Mouse (Mus musculus) frontal cortex, postnatal 25 days (tissue): ENCODE results near the gene Cdh3.
"Not testable (repeated sequence)": the region's sequence is repeated elsewhere in the genome, so short reads cannot be mapped to it uniquely, and the experiment has no call there.

Experiments used
- DNase-seq, 2 experiments: peaks; one replicate each; pipeline ENCODE4 v3.0.0; 2022; ENCODE audit warnings: low spot score in 2 of 2

Gene Cdh3

GRCm38 (mm10) chr8:106571551-106572172 is 61.0 kb downstream of the Cdh3 start:
- no peak for DNase-seq

- not testable (repeated sequence) for DNase-seq
These were observed 61.5 kb downstream of the Cdh3 start for GRCm38 (mm10) chr8:106572175-106572574.

- DNase-seq, result not testable (repeated sequence)
These were observed 62.5 kb downstream of the Cdh3 start, which contains the start of gene Gm10073 for GRCm38 (mm10) chr8:106573168-106573567. TSS of gene Gm10073 (minus strand) at chr8:106573461.

- no peak for DNase-seq
These were observed 63.6 kb downstream of the Cdh3 start for GRCm38 (mm10) chr8:106574283-106574682.

- DNase-seq, result no peak
These were observed 66.3 kb downstream of the Cdh3 start for GRCm38 (mm10) chr8:106576849-106577555.

GRCm38 (mm10) chr8:106579510-106579909 is 68.8 kb downstream of the Cdh3 start:
- no peak for DNase-seq

- DNase-seq, result no peak
These were observed 70.8 kb downstream of the Cdh3 start for GRCm38 (mm10) chr8:106581344-106582088.

GRCm38 (mm10) chr8:106584942-106585670 is 74.4 kb downstream of the Cdh3 start:
- no peak for DNase-seq

- no peak for DNase-seq
These were observed 75.0 kb downstream of the Cdh3 start for GRCm38 (mm10) chr8:106585671-106586037.

- DNase-seq, result no peak
These were observed 76.2 kb downstream of the Cdh3 start for GRCm38 (mm10) chr8:106586896-106587295.

GRCm38 (mm10) chr8:106588443-106589431 is 78.0 kb downstream of the Cdh3 start:
- no peak for DNase-seq

GRCm38 (mm10) chr8:106592458-106592857 is 81.8 kb downstream of the Cdh3 start:
- DNase-seq, result no peak

- not testable (repeated sequence) for DNase-seq
These were observed 84.9 kb downstream of the Cdh3 start for GRCm38 (mm10) chr8:106595623-106596022.

GRCm38 (mm10) chr8:106597067-106597466 is 86.4 kb downstream of the Cdh3 start:
- DNase-seq, result no peak

- no peak for DNase-seq
These were observed 88.7 kb downstream of the Cdh3 start for GRCm38 (mm10) chr8:106599265-106599979.

GRCm38 (mm10) chr8:106603131-106603819 is 92.6 kb downstream of the Cdh3 start, which contains the start of gene Cdh1:
TSS of gene Cdh1 (plus strand) at chr8:106603351.
- DNase-seq, result no peak

- no peak for DNase-seq
These were observed 93.2 kb downstream of the Cdh3 start for GRCm38 (mm10) chr8:106603933-106604332.

- no peak for DNase-seq
These were observed 95.0 kb downstream of the Cdh3 start for GRCm38 (mm10) chr8:106605657-106606056.

GRCm38 (mm10) chr8:106606121-106606520 is 95.4 kb downstream of the Cdh3 start:
- DNase-seq, result no peak
